Mouse (Mus musculus) lung, adult 2 months (tissue): ENCODE measurements at regions not wholly inside any gene's neighbourhood (a gene's known extent, or its start where the extent isn't known, plus 50 kb on each side); places are given as distances from the start of the nearest gene placed in this dataset.

Experiments used
- CTCF ChIP-seq: fragments of 200-500 bp; IDR thresholded peaks from 2 replicates; pipeline ENCODE4 v1.5.1; 2011; ENCODE audit warnings: mild to moderate bottlenecking, low read length, control low read depth; ENCODE audit not compliant: insufficient read depth
- POLR2A ChIP-seq: fragments of 200-500 bp; IDR thresholded peaks from 2 replicates; pipeline ENCODE4 v1.6.1; 2011; ENCODE audit warnings: low read depth, mild to moderate bottlenecking, control low read depth, low read length, borderline replicate concordance; ENCODE audit errors: extremely low read depth

DNA sequence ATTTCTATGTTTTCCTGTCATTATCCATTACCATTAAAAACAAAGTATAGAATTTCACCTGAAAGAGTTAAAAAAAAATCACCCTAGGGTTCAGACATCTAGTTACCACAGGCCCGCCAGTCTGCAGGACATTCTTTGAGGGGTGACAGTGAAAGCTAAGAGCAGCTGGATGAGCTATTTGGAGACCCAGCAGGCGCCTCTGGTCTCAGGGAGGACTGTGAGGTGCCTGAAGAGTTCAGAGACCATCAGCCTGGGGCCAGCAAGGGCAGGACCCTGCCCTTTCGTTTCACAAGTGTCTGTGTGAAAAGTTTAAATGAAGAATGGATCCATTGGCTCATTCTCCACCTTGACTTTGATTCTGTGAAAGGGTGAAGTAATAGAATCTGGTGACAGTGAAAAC lies 281.5 kb upstream of the Nrip1 start:
- TF ChIP-seq CTCF: no peak
- no peak for TF ChIP-seq POLR2A
